Mouse (Mus musculus) lung, postnatal 0 days (tissue): Measurements from ENCODE around the gene Bola1. TPM values are rescaled to one million over a fixed set of nuclear protein-coding genes. Genes with fewer than 3 reads are reported as not detected.
"Not testable (repeated sequence)": the region's sequence is repeated elsewhere in the genome, so short reads cannot be mapped to it uniquely, and the experiment has no call there.

Experiments
- ATAC-seq: fragments of 200-750 bp; cut with Nextera tagmentation; 2 replicates; pipeline ENCODE4 v1.8.0; 2017; ENCODE audit warnings: moderate library complexity
- DNase-seq: peaks from one replicate; pipeline ENCODE4 v3.0.0-alpha.2; 2016; ENCODE audit warnings: low spot score
- H3K27ac ChIP-seq: fragments of 300-500 bp; sonication (generic); 2 replicates; pipeline ENCODE4 v1.5.1; 2014; ENCODE audit warnings: antibody characterized with exemption, mild to moderate bottlenecking, low read length, mixed read lengths
- H3K27me3 ChIP-seq: fragments of 300-500 bp; sonication (generic); replicated peaks from 2 replicates; pipeline ENCODE4 v1.6.1; 2014; ENCODE audit warnings: low read length, mixed read lengths; ENCODE audit not compliant: insufficient read depth
- H3K36me3 ChIP-seq: fragments of 300-500 bp; sonication (generic); 2 replicates; pipeline ENCODE4 v1.6.1; 2014; ENCODE audit warnings: low read length, mixed read lengths; ENCODE audit not compliant: insufficient read depth
- H3K4me1 ChIP-seq: fragments of 300-500 bp; sonication (generic); 2 replicates; pipeline ENCODE4 v1.6.1; 2014; ENCODE audit warnings: antibody characterized with exemption, low read depth, low read length, mixed read lengths; ENCODE audit not compliant: insufficient read depth
- H3K4me2 ChIP-seq: fragments of 300-500 bp; sonication (generic); replicated peaks from 2 replicates; pipeline ENCODE4 v1.6.1; 2014; ENCODE audit warnings: low read depth, mild to moderate bottlenecking, low read length, moderate library complexity, mixed read lengths
- H3K4me3 ChIP-seq: fragments of 300-500 bp; sonication (generic); 2 replicates; pipeline ENCODE4 v1.5.1; 2014; ENCODE audit warnings: low read depth, low read length
- H3K9ac ChIP-seq: fragments of 300-500 bp; sonication (generic); replicated peaks from 2 replicates; pipeline ENCODE4 v1.6.1; 2014; ENCODE audit warnings: low read depth, mild to moderate bottlenecking
- H3K9me3 ChIP-seq: fragments of 300-500 bp; sonication (generic); 2 replicates; pipeline ENCODE4 v1.6.1; 2016; ENCODE audit warnings: low read length, mixed read lengths
- CTCF ChIP-seq: IDR thresholded peaks from 2 replicates; pipeline ENCODE4 v1.5.1; 2016; ENCODE audit warnings: antibody characterized with exemption, mild to moderate bottlenecking
- EP300 ChIP-seq: IDR thresholded peaks from 2 replicates; pipeline ENCODE4 v1.6.1; 2016; ENCODE audit warnings: antibody characterized with exemption, mild to moderate bottlenecking, control low read depth
- WGBS: fragments of 180-500 bp; shearing (Covaris S2); extraction: QIAGEN DNeasy Blood & Tissue Kit; methylation state at CpG from one replicate; pipeline ENCODE4 v1.1.7; 2014; 5-methylcytosine and 5-hydroxymethylcytosine counted together
- polyA plus RNA-seq: library from polyadenylated mRNA; unstranded; fragments of >200 nt; fragmentation: Nextera tagmentation; extraction: Ambion mirVana; gene quantifications from 2 replicates; pipeline ENCODE4 v1.2.1, GENCODE M21; 2015

The Bola1 gene
- 50.1 and 51.1 TPM in 2 replicates for polyA plus RNA-seq

- TF ChIP-seq CTCF (no peak), EP300 (peak; percentile 60; the same call in 1 of the 2 replicates)
- ATAC-seq = peak; percentile 72
- under 1% methylated on average over 36 of the region's 37 CpGs for WGBS
- Histone ChIP-seq H3K36me3 (no peaks in the 10 kb centered on the region), H3K4me2 (peak within 1 kb of the TSS; percentile 74), H3K4me3 (peak within 1 kb of the TSS; percentile 64), H3K9me3 (no peaks in the 10 kb centered on the region), H3K27ac (peak within 1 kb of the TSS; percentile 98), H3K9ac (peak within 1 kb of the TSS; percentile 89), H3K4me1 (peaks cover 9% of the 10 kb centered on the region; the same call in 1 of the 2 replicates), H3K27me3 (no peaks in the 10 kb centered on the region)
- DNase-seq = peak; percentile 97
Measured at GRCm38 (mm10) chr3:96219661-96220130, at the start of gene Bola1, which contains the start of gene Hist2h2ab. Gene Bola1 (minus strand): TSS chr3:96219709. Gene Hist2h2ab (plus strand): TSS chr3:96219865.

- Histone ChIP-seq H3K4me2 (peak overlapping the region; percentile 87), H3K27ac (peak overlapping the region; percentile 92), H3K9ac (peak overlapping the region; percentile 41; the same call in 1 of the 2 replicates), H3K4me3 (peak overlapping the region; percentile 49)
- DNase-seq, H3K36me3 ChIP-seq, H3K27me3 ChIP-seq, H3K9me3 ChIP-seq, H3K4me1 ChIP-seq: not testable (repeated sequence)
- peak; percentile 30 for ATAC-seq
- WGBS = under 1% methylated on average over 9 of the region's 44 CpGs
Measured at GRCm38 (mm10) chr3:96268776-96269378, 49.4 kb upstream of the Bola1 start.

- Histone ChIP-seq H3K27ac (peak within 1 kb of the TSS; percentile 92), H3K9ac (peak within 1 kb of the TSS; percentile 41; the same call in 1 of the 2 replicates), H3K4me3 (peak within 1 kb of the TSS; percentile 49), H3K4me1 (no peaks in the 10 kb centered on the region), H3K27me3 (no peaks in the 10 kb centered on the region), H3K9me3 (no peaks in the 10 kb centered on the region), H3K36me3 (no peaks in the 10 kb centered on the region), H3K4me2 (peak within 1 kb of the TSS; percentile 87)
- TF ChIP-seq CTCF (no peak), EP300 (peak; percentile 6; the same call in 1 of the 2 replicates)
- 11% methylated on average over 30 of the region's 30 CpGs for WGBS
- peak; percentile 66 for ATAC-seq
- DNase-seq = peak; percentile 96
Measured at GRCm38 (mm10) chr3:96268051-96268775, 48.7 kb upstream of the Bola1 start, which contains the start of gene Hist2h3b. Gene Hist2h3b (plus strand): TSS chr3:96268654.

- ATAC-seq (no peak), DNase-seq (no peak)
- peak overlapping the region; percentile 74; the same call in 1 of the 2 replicates for H3K27ac ChIP-seq
- H3K4me3 ChIP-seq = no peak overlapping the region; the same call in 1 of the 2 replicates
- peak overlapping the region; percentile 87; the same call in 1 of the 2 replicates for H3K4me2 ChIP-seq
- TF ChIP-seq CTCF = no peak
- TF ChIP-seq EP300 = no peak
- H3K4me1 ChIP-seq = no peaks in the 10 kb centered on the region; the same call in 1 of the 2 replicates
- H3K27me3 ChIP-seq = no peaks in the 10 kb centered on the region
- no peaks in the 10 kb centered on the region for H3K36me3 ChIP-seq
- H3K9me3 ChIP-seq = no peaks in the 10 kb centered on the region
- WGBS = 68% methylated on average over 4 of the region's 4 CpGs
- no peak overlapping the region for H3K9ac ChIP-seq
Measured at GRCm38 (mm10) chr3:96267541-96267940, 48.0 kb upstream of the Bola1 start.

GRCm38 (mm10) chr3:96266132-96266710 is 46.7 kb upstream of the Bola1 start:
- 81% methylated on average over 8 of the region's 8 CpGs for WGBS
- no peak for ATAC-seq
- Histone ChIP-seq H3K4me3 (no peak overlapping the region), H3K4me1 (peaks cover 6% of the 10 kb centered on the region; the same call in 1 of the 2 replicates), H3K36me3 (no peaks in the 10 kb centered on the region), H3K4me2 (no peak overlapping the region), H3K27me3 (no peaks in the 10 kb centered on the region), H3K27ac (no peak overlapping the region), H3K9me3 (no peaks in the 10 kb centered on the region), H3K9ac (no peak overlapping the region)
- TF ChIP-seq CTCF (no peak), EP300 (no peak)
- no peak for DNase-seq

- no peaks in the 10 kb centered on the region for H3K9me3 ChIP-seq
- H3K4me2 ChIP-seq = peak overlapping the region; percentile 62
- TF ChIP-seq CTCF = no peak
- no peak for TF ChIP-seq EP300
- H3K27ac ChIP-seq = peak overlapping the region; percentile 94
- no peak overlapping the region for H3K9ac ChIP-seq
- DNase-seq (no peak), ATAC-seq (no peak)
- 65% methylated on average over 7 of the region's 7 CpGs for WGBS
- H3K4me3 ChIP-seq = no peak overlapping the region; the same call in 1 of the 2 replicates
- H3K27me3 ChIP-seq = no peaks in the 10 kb centered on the region
- peaks cover 6% of the 10 kb centered on the region; the same call in 1 of the 2 replicates for H3K4me1 ChIP-seq
- no peaks in the 10 kb centered on the region for H3K36me3 ChIP-seq
Measured at GRCm38 (mm10) chr3:96264404-96264949, 45.0 kb upstream of the Bola1 start.
